9 mouse cellular contexts compared by ENCODE assay signal in genomic region chr16:56677146-56677545, GRCm38 (mm10). TPM values are rescaled to one million over a fixed set of nuclear protein-coding genes. Genes with fewer than 3 reads are reported as not detected.
DNase-seq lines count a peak whose midpoint lies in the region; ATAC-seq and TF ChIP-seq lines count a peak whose summit lies in the region.
"Had no signal": no experiment of that assay in that cellular context is flagged by ENCODE, and none has a peak within 500 bp of the region (broad histone marks: within the 10 kb centered on the region; RNA-seq: fewer than 3 reads in every experiment).

No protein-coding gene starts in this region.

- no peak overlapping the region for H3K4me3 ChIP-seq in heart, embryonic 10.5 days
- no peak overlapping the region for H3K4me3 ChIP-seq in hindbrain, embryonic 14.5 days (replicated peaks; ENCODE audit: low read length)
- no peak overlapping the region for H3K4me3 ChIP-seq in thymus, adult 2 months (ENCODE audit: control insufficient read depth, insufficient read depth, low read length)
- H3K4me3 ChIP-seq: limb, embryonic 15.5 days had no signal

- H3K36me3 ChIP-seq in heart, embryonic 10.5 days: no peaks in the 10 kb centered on the region
- no peaks in the 10 kb centered on the region for H3K36me3 ChIP-seq in hindbrain, embryonic 14.5 days (replicated peaks; ENCODE audit: control insufficient read depth, insufficient read depth)
- H3K36me3 ChIP-seq in thymus, adult 2 months (ENCODE audit: control insufficient read depth, insufficient read depth, low read length): no peaks in the 10 kb centered on the region
- H3K36me3 ChIP-seq: limb, embryonic 15.5 days had no signal

- TF ChIP-seq POLR2A in thymus, adult 2 months (IDR thresholded peaks at IDR 0.05; ENCODE audit: control insufficient read depth, extremely low read depth, insufficient read depth, low read length, poor library complexity): no peak

- no peak for TF ChIP-seq CTCF in thymus, adult 2 months (IDR thresholded peaks at IDR 0.05; ENCODE audit: borderline replicate concordance, control insufficient read depth, extremely low read depth, insufficient read depth, low read length, poor library complexity)

- H3K27ac ChIP-seq in heart, embryonic 10.5 days: no peak overlapping the region
- H3K27ac ChIP-seq in hindbrain, embryonic 14.5 days: no peak overlapping the region
- H3K27ac ChIP-seq in thymus, adult 2 months (ENCODE audit: control insufficient read depth, insufficient read depth, low read length): no peak overlapping the region
- H3K27ac ChIP-seq: limb, embryonic 15.5 days had no signal

- no peaks in the 10 kb centered on the region for H3K27me3 ChIP-seq in heart, embryonic 10.5 days (ENCODE audit: insufficient read depth, poor library complexity, severe bottlenecking)
- H3K27me3 ChIP-seq in hindbrain, embryonic 14.5 days (ENCODE audit: control insufficient read depth, insufficient read depth, low read length): no peaks in the 10 kb centered on the region
- H3K27me3 ChIP-seq in thymus, adult 2 months (ENCODE audit: control insufficient read depth, insufficient read depth, low read length): no peaks in the 10 kb centered on the region
- H3K27me3 ChIP-seq: limb, embryonic 15.5 days had no signal

- DNase-seq in heart, adult 8-10 months (ENCODE audit: low spot score): peak; percentile 26
- no peak for DNase-seq in heart, embryonic 10.5 days (ENCODE audit: low spot score)
- peak; percentile 26 to 39 for DNase-seq in right cerebral cortex, postnatal 10 days (ENCODE audit: low spot score in 2 of 2)
- no peak for DNase-seq in right cerebral cortex, postnatal 4 days
- peak; percentile 42 for DNase-seq in hindbrain, embryonic 14.5 days (ENCODE audit: low spot score)
- no peak for DNase-seq in thymus, postnatal 10 days (ENCODE audit: low spot score in 2 of 2)
- no peak for DNase-seq in thymus, adult 2 months

- ATAC-seq in hindbrain, embryonic 14.5 days (ENCODE audit: low FRiP score): peak; percentile 17; the same call in 1 of the 2 replicates
- ATAC-seq in megakaryocyte progenitor cell, adult 5-6 weeks (replicated peaks; ENCODE audit: poor library complexity): 0 out of 2 replicates have a peak, but pooled peaks have one; percentile 29

- H3K4me2 ChIP-seq in hindbrain, embryonic 14.5 days (replicated peaks): no peak overlapping the region
- H3K4me2 ChIP-seq: limb, embryonic 15.5 days had no signal

- H3K4me1 ChIP-seq in heart, embryonic 10.5 days: no peaks in the 10 kb centered on the region
- H3K4me1 ChIP-seq in hindbrain, embryonic 14.5 days (replicated peaks; ENCODE audit: control insufficient read depth, insufficient read depth, low read length): no peaks in the 10 kb centered on the region
- no peaks in the 10 kb centered on the region for H3K4me1 ChIP-seq in thymus, adult 2 months (replicated peaks; ENCODE audit: control insufficient read depth, insufficient read depth, low read length)
- H3K4me1 ChIP-seq: limb, embryonic 15.5 days had no signal

- no peaks in the 10 kb centered on the region for H3K9me3 ChIP-seq in heart, embryonic 10.5 days
- no peaks in the 10 kb centered on the region for H3K9me3 ChIP-seq in hindbrain, embryonic 14.5 days (ENCODE audit: control insufficient read depth, low read length)
- H3K9me3 ChIP-seq: limb, embryonic 15.5 days had no signal

- 68% methylated on average over 4 of the region's 4 CpGs for WGBS in heart, embryonic 10.5 days
- WGBS in hindbrain, embryonic 14.5 days: 79% methylated on average over 4 of the region's 4 CpGs
- WGBS in thymus, adult 2 months: 84% methylated on average over 4 of the region's 4 CpGs

- H3K9ac ChIP-seq in hindbrain, embryonic 14.5 days: no peak overlapping the region
- H3K9ac ChIP-seq: limb, embryonic 15.5 days had no signal

RNA-seq across cellular contexts. Expression of gene Tfg, which starts 40.1 kb away (rescaled TPM):
- total RNA-seq in heart, adult 8-10 months (2022): 10 to 100 TPM; 47.3 to 51.7 (median 50.1) TPM
- polyA plus RNA-seq in heart, embryonic 10.5 days (2016; fragmentation: Nextera tagmentation; extraction: Ambion mirVana): 151 and 158 TPM in 2 replicates
- polyA plus RNA-seq in hindbrain, embryonic 14.5 days (2014; fragmentation: Nextera tagmentation; extraction: Ambion mirVana): 161 and 188 TPM in 2 replicates
- total RNA-seq in megakaryocyte progenitor cell, adult 5-6 weeks (2015): 137 and 174 TPM in 2 replicates
- 42.9 and 45.7 TPM in 2 replicates for total RNA-seq in megakaryocyte progenitor cell, adult 5-6 weeks (2017)
- polyA plus RNA-seq in thymus, adult 2 months (2012; rRNA removed): 108 and 109 TPM in 2 replicates

Comparison
In these comparisons a context has a peak if more than half of its experiments do, and no peak if none do; other contexts are left out.
1. DNase-seq: peak in heart, adult 8-10 months (single experiment), right cerebral cortex, postnatal 10 days (2 of 2) and hindbrain, embryonic 14.5 days (single experiment); none in heart, embryonic 10.5 days (single experiment), right cerebral cortex, postnatal 4 days (single experiment), thymus, postnatal 10 days (0 of 2) and thymus, adult 2 months (single experiment).